Mouse (Mus musculus): Measurements from ENCODE around the gene Rasgef1b.

DNA sequence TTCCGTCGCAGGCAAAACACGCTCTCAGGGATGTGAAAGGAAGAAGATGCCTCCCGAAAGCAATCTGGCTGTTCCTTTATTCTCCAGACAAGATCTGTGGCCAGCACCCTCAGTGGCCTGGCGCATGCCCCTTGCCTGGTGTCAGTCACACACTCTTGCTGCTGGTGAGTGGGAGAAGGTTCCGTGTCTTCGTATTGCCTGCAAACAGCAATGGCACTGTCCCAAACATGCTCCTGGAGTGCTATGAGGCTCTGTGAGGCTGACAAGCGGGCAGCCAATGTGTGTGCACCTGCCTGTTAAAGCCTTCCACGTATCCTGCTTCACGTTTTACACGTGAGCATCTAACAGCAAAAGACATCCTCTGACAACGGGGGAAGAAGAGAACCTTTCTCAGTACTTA lies 25.0 kb upstream of the Rasgef1b start:
- no peak for TF ChIP-seq POLR2A (IDR thresholded peaks at IDR 0.05; ENCODE audit: low read depth, low read length)
- no peak for TF ChIP-seq CTCF (conservative IDR thresholded peaks at IDR 0.05; ENCODE audit: insufficient read depth, insufficient read length, low read depth, low read length)
